Mouse (Mus musculus): ENCODE measurements around the gene Igsf9b. TPM values are rescaled to one million over a fixed set of nuclear protein-coding genes. Genes with fewer than 3 reads are reported as not detected.

The Igsf9b gene
- polyA plus RNA-seq, 1 experiment from 2014 or later = 1.9 TPM

DNA sequence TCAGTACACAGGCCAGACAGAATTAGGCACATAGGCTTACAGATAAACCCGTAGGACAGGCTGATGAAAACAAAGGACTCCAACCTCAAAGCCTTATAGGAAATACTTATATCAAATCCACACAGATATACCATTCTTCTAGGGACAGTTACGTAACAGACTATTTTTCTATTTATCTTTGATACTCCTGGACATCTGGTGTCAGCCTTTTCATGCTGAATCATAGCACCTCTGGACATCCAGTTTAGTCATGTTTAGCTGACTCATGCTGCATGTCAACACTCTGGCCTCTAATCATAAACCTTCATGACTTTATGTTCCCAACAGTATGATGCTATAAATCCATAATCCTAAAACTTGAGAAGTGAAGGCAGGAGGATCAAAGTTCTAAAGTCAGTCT lies 29.1 kb upstream of the Igsf9b start:
- H3K4me3 ChIP-seq (ENCODE audit: low read length) = no peak overlapping the region
- WGBS = 74% methylated on average over 2 of the region's 2 CpGs
- no peaks in the 10 kb centered on the region for H3K9me3 ChIP-seq (ENCODE audit: control insufficient read depth, low read length)
- no peaks in the 10 kb centered on the region for H3K27me3 ChIP-seq (ENCODE audit: control insufficient read depth, insufficient read depth, low read length)
- ATAC-seq (ENCODE audit: low FRiP score, low TSS enrichment) = no peak
- no peaks in the 10 kb centered on the region for H3K36me3 ChIP-seq (ENCODE audit: control insufficient read depth, insufficient read depth, low read length)
- H3K4me2 ChIP-seq (replicated peaks; ENCODE audit: low read depth, low read length) = no peak overlapping the region
- no peak overlapping the region for H3K27ac ChIP-seq (ENCODE audit: low read depth, low read length)
- no peaks in the 10 kb centered on the region for H3K4me1 ChIP-seq (ENCODE audit: control insufficient read depth, insufficient read depth, low read length)
- H3K9ac ChIP-seq (ENCODE audit: low read depth, low read length) = no peak overlapping the region

- ATAC-seq (ENCODE audit: low FRiP score, low TSS enrichment) = no peak
- no peak overlapping the region for H3K4me3 ChIP-seq (ENCODE audit: low read length)
- no peak overlapping the region for H3K27ac ChIP-seq (ENCODE audit: low read depth, low read length)
- WGBS = 86% methylated on average over 2 of the region's 2 CpGs
- no peaks in the 10 kb centered on the region for H3K9me3 ChIP-seq (ENCODE audit: control insufficient read depth, low read length)
- H3K9ac ChIP-seq (ENCODE audit: low read depth, low read length) = no peak overlapping the region
- H3K36me3 ChIP-seq (ENCODE audit: control insufficient read depth, insufficient read depth, low read length) = no peaks in the 10 kb centered on the region
- H3K4me1 ChIP-seq (ENCODE audit: control insufficient read depth, insufficient read depth, low read length) = no peaks in the 10 kb centered on the region
- no peak overlapping the region for H3K4me2 ChIP-seq (replicated peaks; ENCODE audit: low read depth, low read length)
- H3K27me3 ChIP-seq (ENCODE audit: control insufficient read depth, insufficient read depth, low read length) = no peaks in the 10 kb centered on the region
These were observed 27.1 kb upstream of the Igsf9b start for GRCm38 (mm10) chr9:27271899-27272298.

DNA sequence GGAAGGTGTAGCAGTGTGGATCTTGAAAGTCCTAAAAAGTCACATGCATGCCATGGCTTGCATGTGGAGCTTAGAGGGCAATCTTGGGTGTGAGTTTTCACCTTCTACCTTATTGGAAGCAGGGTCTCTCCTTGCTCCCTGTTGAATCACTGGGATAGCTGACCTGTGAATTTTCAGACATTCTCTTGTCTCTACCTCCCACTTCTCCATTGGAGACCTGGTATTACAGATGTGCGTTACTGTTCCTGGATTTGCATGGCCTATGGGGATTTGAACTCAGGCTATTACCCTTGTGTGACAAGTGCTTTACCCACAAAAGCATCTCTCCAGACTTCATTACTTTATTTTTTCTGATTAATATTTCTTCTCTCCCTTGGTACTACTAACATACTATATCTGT lies 26.1 kb upstream of the Igsf9b start:
- no peak overlapping the region for H3K27ac ChIP-seq (ENCODE audit: low read depth, low read length)
- H3K4me3 ChIP-seq (ENCODE audit: low read length) = no peak overlapping the region
- WGBS = 80% methylated on average over 1 of the region's 1 CpGs
- ATAC-seq (ENCODE audit: low FRiP score, low TSS enrichment) = no peak
- H3K4me1 ChIP-seq (ENCODE audit: control insufficient read depth, insufficient read depth, low read length) = no peaks in the 10 kb centered on the region
- H3K9ac ChIP-seq (ENCODE audit: low read depth, low read length) = no peak overlapping the region
- no peaks in the 10 kb centered on the region for H3K9me3 ChIP-seq (ENCODE audit: control insufficient read depth, low read length)
- no peak overlapping the region for H3K4me2 ChIP-seq (replicated peaks; ENCODE audit: low read depth, low read length)
- H3K27me3 ChIP-seq (ENCODE audit: control insufficient read depth, insufficient read depth, low read length) = no peaks in the 10 kb centered on the region
- H3K36me3 ChIP-seq (ENCODE audit: control insufficient read depth, insufficient read depth, low read length) = no peaks in the 10 kb centered on the region

DNA sequence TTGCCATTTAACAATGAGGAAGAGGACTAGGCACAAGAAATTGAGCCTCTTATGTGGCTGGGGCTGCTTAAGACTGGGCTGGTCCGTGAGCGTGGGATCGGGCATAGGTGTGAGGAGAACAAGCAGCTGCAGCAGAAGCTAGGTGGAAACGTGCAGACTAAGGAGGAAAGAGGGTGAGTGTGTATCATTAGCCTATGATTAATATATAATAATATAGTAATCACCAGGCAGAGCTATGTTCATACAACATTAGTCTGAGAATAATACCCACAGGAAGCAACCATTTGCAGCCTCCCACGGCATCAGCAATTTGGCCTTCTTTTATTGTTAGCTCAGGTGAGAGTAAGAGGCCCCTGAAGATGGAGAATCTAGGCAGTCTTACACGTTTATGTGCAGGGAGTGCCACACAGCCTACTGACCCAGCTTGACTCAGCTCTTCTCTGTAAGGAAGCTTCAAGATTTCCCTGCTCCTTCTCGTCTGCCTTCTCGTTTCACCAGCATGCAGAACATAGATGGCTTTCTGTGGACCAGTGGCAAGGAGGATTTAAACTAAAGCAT lies 22.6 kb upstream of the Igsf9b start:
- WGBS = 74% methylated on average over 8 of the region's 8 CpGs
- no peaks in the 10 kb centered on the region for H3K4me1 ChIP-seq (ENCODE audit: control insufficient read depth, insufficient read depth, low read length)
- H3K9me3 ChIP-seq (ENCODE audit: control insufficient read depth, low read length) = no peaks in the 10 kb centered on the region
- H3K9ac ChIP-seq (ENCODE audit: low read depth, low read length) = no peak overlapping the region
- H3K27ac ChIP-seq (ENCODE audit: low read depth, low read length) = no peak overlapping the region
- ATAC-seq (ENCODE audit: low FRiP score, low TSS enrichment) = no peak
- H3K4me2 ChIP-seq (replicated peaks; ENCODE audit: low read depth, low read length) = no peak overlapping the region
- H3K27me3 ChIP-seq (ENCODE audit: control insufficient read depth, insufficient read depth, low read length) = no peaks in the 10 kb centered on the region
- no peak overlapping the region for H3K4me3 ChIP-seq (ENCODE audit: low read length)
- H3K36me3 ChIP-seq (ENCODE audit: control insufficient read depth, insufficient read depth, low read length) = no peaks in the 10 kb centered on the region

GRCm38 (mm10) chr9:27277401-27278087 lies 21.5 kb upstream of the Igsf9b start:
- ATAC-seq (ENCODE audit: low FRiP score, low TSS enrichment) = no peak
- no peaks in the 10 kb centered on the region for H3K36me3 ChIP-seq (ENCODE audit: control insufficient read depth, insufficient read depth, low read length)
- H3K9ac ChIP-seq (ENCODE audit: low read depth, low read length) = no peak overlapping the region
- H3K9me3 ChIP-seq (ENCODE audit: control insufficient read depth, low read length) = no peaks in the 10 kb centered on the region
- no peak overlapping the region for H3K4me2 ChIP-seq (replicated peaks; ENCODE audit: low read depth, low read length)
- no peak overlapping the region for H3K4me3 ChIP-seq (ENCODE audit: low read length)
- 45% methylated on average over 5 of the region's 5 CpGs for WGBS
- H3K4me1 ChIP-seq (ENCODE audit: control insufficient read depth, insufficient read depth, low read length) = no peaks in the 10 kb centered on the region
- no peaks in the 10 kb centered on the region for H3K27me3 ChIP-seq (ENCODE audit: control insufficient read depth, insufficient read depth, low read length)
- H3K27ac ChIP-seq (ENCODE audit: low read depth, low read length) = no peak overlapping the region

DNA sequence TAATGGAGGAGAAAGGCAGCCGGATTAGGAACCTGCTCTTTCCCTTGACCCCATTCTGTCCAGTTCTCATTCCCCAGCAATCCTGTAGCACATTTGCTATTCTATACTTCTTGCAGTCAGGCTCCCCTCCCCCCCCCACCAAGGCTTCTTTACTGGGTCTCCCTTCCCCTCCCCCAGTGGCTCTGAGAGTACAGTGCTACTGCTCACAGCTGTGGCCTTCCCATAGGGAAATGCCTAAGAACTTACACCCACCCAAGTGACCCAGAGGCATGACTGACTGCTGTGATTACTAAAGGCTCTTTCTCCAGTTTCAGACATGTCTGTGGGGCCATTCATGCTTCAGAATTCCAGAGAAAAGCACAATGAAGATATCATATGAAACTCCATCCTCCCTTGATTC lies 20.0 kb upstream of the Igsf9b start:
- H3K36me3 ChIP-seq (ENCODE audit: control insufficient read depth, insufficient read depth, low read length) = no peaks in the 10 kb centered on the region
- no peaks in the 10 kb centered on the region for H3K4me1 ChIP-seq (ENCODE audit: control insufficient read depth, insufficient read depth, low read length)
- no peak overlapping the region for H3K4me2 ChIP-seq (replicated peaks; ENCODE audit: low read depth, low read length)
- no peak overlapping the region for H3K9ac ChIP-seq (ENCODE audit: low read depth, low read length)
- no peaks in the 10 kb centered on the region for H3K27me3 ChIP-seq (ENCODE audit: control insufficient read depth, insufficient read depth, low read length)
- no peaks in the 10 kb centered on the region for H3K9me3 ChIP-seq (ENCODE audit: control insufficient read depth, low read length)
- H3K4me3 ChIP-seq (ENCODE audit: low read length) = no peak overlapping the region
- 73% methylated on average over 1 of the region's 1 CpGs for WGBS
- H3K27ac ChIP-seq (ENCODE audit: low read depth, low read length) = no peak overlapping the region
- ATAC-seq (ENCODE audit: low FRiP score, low TSS enrichment) = no peak

DNA sequence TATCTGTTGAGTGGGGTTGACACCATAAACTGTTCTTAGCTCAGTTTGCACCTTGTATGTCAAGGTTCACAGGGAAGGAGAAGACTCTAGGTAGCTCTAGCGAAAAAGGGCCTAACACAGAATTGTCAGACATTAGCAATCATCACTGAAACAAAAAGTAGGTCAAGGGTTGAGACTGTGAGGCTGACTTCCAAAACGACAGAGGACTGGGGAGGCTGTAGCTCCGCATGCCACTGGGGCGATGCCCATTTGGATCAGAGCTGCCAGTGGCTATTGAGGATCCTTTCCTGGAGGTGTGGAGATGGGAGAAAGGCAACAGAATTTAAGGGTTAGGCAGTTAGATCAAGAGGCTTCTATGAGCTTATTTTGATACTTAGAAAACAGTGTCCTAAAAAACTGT lies 18.0 kb upstream of the Igsf9b start:
- ATAC-seq (ENCODE audit: low FRiP score, low TSS enrichment) = no peak
- 79% methylated on average over 4 of the region's 4 CpGs for WGBS

DNA sequence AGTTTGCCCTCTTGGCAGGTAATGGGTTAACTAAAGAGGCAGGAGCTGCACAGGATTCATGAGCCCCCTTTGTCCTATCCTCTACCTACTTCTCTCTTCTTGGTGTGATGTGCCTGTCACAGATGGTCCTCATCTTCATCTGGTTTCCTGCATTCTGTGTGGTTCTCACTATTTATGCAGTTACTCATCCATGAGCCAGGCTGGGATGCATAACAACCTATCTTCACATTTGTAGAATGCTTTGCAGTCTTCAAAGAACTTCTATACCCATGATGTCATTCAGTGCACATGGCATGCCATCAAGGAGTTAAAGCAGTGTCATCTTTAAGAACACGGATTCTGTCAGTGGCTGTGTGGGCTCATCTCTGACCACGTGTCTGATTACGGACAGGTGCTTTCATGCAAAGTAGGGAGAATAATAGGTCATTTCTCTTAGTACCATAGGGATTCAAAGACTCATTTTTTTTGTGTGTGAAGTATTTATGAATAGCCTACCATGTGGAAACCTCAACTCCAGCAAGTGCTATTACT lies 13.2 kb upstream of the Igsf9b start:
- no peak overlapping the region for H3K4me3 ChIP-seq (ENCODE audit: low read length)
- H3K4me1 ChIP-seq (ENCODE audit: control insufficient read depth, insufficient read depth, low read length) = peaks cover 4% of the 10 kb centered on the region
- no peaks in the 10 kb centered on the region for H3K9me3 ChIP-seq (ENCODE audit: control insufficient read depth, low read length)
- 73% methylated on average over 3 of the region's 3 CpGs for WGBS
- ATAC-seq (ENCODE audit: low FRiP score, low TSS enrichment) = no peak
- H3K36me3 ChIP-seq (ENCODE audit: control insufficient read depth, insufficient read depth, low read length) = no peaks in the 10 kb centered on the region
- no peak overlapping the region for H3K4me2 ChIP-seq (replicated peaks; ENCODE audit: low read depth, low read length)
- no peaks in the 10 kb centered on the region for H3K27me3 ChIP-seq (ENCODE audit: control insufficient read depth, insufficient read depth, low read length)
- no peak overlapping the region for H3K27ac ChIP-seq (ENCODE audit: low read depth, low read length)
- H3K9ac ChIP-seq (ENCODE audit: low read depth, low read length) = no peak overlapping the region

More for the DNA sequence above, 18.0 kb upstream of the Igsf9b start:
- H3K9ac ChIP-seq (ENCODE audit: low read depth, low read length) = no peak overlapping the region
- H3K9me3 ChIP-seq (ENCODE audit: control insufficient read depth, low read length) = no peaks in the 10 kb centered on the region
- H3K27me3 ChIP-seq (ENCODE audit: control insufficient read depth, insufficient read depth, low read length) = no peaks in the 10 kb centered on the region
- H3K27ac ChIP-seq (ENCODE audit: low read depth, low read length) = no peak overlapping the region
- no peak overlapping the region for H3K4me2 ChIP-seq (replicated peaks; ENCODE audit: low read depth, low read length)
- no peaks in the 10 kb centered on the region for H3K4me1 ChIP-seq (ENCODE audit: control insufficient read depth, insufficient read depth, low read length)
- H3K4me3 ChIP-seq (ENCODE audit: low read length) = no peak overlapping the region
- H3K36me3 ChIP-seq (ENCODE audit: control insufficient read depth, insufficient read depth, low read length) = no peaks in the 10 kb centered on the region

DNA sequence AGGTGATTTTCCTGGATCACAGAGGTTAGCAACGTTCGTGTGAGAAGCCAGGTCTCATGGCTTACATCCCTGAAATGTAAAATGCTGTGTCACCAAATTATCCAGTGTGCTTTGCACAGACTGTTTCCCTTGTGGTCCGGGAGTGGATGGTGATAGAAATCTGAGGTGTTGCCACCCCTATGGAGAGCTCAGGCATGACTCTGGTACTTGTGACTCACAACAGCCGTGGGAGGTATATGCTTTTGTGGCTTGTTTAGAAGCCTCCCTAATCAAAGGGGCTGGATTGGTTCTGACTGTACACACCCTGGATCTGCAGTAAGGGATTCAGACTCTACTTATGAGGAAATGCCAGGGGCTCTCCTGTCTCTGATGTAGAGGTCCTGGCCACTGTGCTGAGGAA lies 12.7 kb upstream of the Igsf9b start:
- Histone ChIP-seq H3K4me1 (ENCODE audit: control insufficient read depth, insufficient read depth, low read length) (peaks cover 4% of the 10 kb centered on the region), H3K27ac (ENCODE audit: low read depth, low read length) (no peak overlapping the region), H3K4me2 (replicated peaks; ENCODE audit: low read depth, low read length) (no peak overlapping the region), H3K9ac (ENCODE audit: low read depth, low read length) (no peak overlapping the region), H3K4me3 (ENCODE audit: low read length) (no peak overlapping the region), H3K9me3 (ENCODE audit: control insufficient read depth, low read length) (no peaks in the 10 kb centered on the region), H3K27me3 (ENCODE audit: control insufficient read depth, insufficient read depth, low read length) (no peaks in the 10 kb centered on the region), H3K36me3 (ENCODE audit: control insufficient read depth, insufficient read depth, low read length) (no peaks in the 10 kb centered on the region)
- 77% methylated on average over 4 of the region's 4 CpGs for WGBS
- no peak for ATAC-seq (ENCODE audit: low FRiP score, low TSS enrichment)

Data from kidney, embryonic 14.5 days (tissue).